Mouse (Mus musculus) testis, postnatal 10 days (tissue): ENCODE results near the gene T2.
"Not testable (repeated sequence)": the region's sequence is repeated elsewhere in the genome, so short reads cannot be mapped to it uniquely, and the experiment has no call there.

Experiments used
- DNase-seq: peaks from one replicate; pipeline ENCODE4 v3.0.0; 2021; ENCODE audit warnings: low spot score

Gene T2

DNA sequence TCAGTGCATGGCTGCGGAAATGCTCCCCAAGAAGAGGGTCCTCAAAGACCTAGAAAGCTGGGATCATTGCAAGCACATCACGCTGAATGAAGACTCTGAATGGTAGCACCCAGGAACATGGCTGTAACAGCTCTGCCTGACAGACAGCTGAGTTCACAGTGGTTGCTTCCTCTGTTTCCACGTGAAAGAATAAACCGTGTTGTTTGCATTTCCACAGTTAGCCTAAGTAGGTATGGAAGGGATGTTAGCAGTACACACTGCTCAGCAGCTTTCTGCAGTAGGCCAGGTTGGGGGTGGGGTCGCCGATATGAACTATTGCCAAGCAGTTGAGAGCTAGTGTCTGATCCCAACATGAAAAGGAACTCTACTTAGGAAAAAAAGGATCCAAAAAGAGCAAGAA, at the start of gene T2:
Gene T2 (plus strand): TSS at position 301 of the 400 bp plus-strand sequence.
- no peak for DNase-seq

DNA sequence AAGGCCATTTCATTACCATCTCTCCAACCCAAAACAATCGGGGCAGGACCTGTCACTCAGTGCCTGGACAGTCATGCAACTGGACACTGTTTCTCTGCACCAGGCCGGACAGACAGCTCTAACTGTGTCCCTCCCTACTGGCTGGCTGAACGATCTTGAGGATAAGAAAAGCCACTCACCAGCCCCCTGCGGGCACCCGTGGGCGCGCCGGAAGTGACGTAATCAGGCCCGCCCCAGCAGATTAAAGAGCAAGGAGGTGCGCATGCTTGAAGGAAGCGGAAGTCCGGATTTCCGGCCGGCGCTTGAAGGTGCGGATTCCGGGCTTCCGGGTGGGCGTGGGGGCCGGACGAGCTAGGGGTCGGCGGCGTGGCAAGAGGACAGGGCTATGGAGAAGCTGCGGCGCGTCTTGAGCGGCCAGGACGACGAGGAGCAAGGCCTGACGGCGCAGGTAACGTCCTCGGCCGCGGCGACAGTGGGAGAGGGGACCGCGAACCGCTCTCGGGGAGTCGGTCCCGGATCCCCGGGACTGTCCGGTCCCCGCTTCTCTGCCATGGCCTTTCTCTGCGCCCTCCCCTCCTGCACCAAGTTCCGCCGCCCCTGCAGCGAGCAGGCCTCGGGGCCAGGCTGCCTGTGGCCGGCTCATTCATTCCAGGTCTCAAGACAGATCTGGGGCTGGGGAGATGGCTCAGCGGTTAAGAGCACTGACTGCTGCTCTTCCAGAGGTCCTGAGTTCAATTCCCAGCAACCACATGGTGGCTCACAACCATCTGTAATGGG, 44.8 kb upstream of the T2 start, which contains the start of gene Sft2d1:
Gene Sft2d1 (plus strand): TSS at position 265 of the 777 bp plus-strand sequence.
- peak; percentile 96 for DNase-seq

GRCm38 (mm10) chr17:8311751-8312150, 44.0 kb upstream of the T2 start:
- DNase-seq, result no peak

- no peak for DNase-seq
Measured at GRCm38 (mm10) chr17:8313976-8314375, 41.8 kb upstream of the T2 start.

- DNase-seq, result no peak
Measured at GRCm38 (mm10) chr17:8316251-8316650, 39.5 kb upstream of the T2 start.

- DNase-seq, result not testable (repeated sequence)
Measured at GRCm38 (mm10) chr17:8326877-8327276, 28.9 kb upstream of the T2 start.

GRCm38 (mm10) chr17:8328511-8329174, 27.1 kb upstream of the T2 start:
- DNase-seq, result no peak

DNA sequence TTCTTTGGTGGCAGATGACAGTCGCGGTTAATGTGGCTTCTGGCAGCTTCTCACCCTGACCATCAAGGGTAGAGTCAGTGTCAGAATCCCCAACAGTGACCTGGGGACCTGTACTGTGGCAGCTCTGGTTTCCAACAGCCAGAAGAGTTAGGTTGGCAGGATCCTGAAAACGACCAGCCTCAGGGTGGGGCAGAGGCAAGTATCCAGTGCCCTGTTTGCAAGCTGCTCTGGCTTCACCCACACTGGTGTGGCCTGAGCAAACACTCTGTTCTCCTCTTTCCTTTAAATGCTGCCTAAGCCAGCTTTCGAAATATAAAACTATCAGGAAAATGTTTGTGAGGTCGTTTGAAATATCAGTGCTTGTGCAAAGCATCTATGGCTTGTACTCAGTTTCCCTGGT, 25.2 kb upstream of the T2 start:
- DNase-seq, result no peak

DNA sequence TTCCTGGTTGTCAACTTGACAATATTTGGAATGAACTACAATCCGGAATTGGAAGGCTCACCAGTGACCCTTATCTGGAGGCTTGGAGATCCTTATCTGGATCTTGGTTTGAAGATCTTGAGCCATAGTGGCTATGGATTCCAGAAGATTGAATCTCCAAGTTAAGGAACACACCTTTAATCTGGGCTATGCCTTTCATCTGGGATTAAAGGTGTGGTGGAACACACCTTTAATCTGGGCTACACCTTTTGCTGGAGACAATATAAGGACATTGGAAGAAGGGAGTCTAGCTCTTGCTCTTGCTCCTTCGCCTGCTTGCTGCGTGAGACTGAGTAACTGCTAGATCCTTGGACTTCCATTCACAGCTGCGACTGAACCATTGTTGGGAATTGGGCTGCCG, 18.6 kb upstream of the T2 start, which contains the start of gene Prr18:
Gene Prr18 (plus strand): TSS at position 301 of the 400 bp plus-strand sequence.
- not testable (repeated sequence) for DNase-seq

DNA sequence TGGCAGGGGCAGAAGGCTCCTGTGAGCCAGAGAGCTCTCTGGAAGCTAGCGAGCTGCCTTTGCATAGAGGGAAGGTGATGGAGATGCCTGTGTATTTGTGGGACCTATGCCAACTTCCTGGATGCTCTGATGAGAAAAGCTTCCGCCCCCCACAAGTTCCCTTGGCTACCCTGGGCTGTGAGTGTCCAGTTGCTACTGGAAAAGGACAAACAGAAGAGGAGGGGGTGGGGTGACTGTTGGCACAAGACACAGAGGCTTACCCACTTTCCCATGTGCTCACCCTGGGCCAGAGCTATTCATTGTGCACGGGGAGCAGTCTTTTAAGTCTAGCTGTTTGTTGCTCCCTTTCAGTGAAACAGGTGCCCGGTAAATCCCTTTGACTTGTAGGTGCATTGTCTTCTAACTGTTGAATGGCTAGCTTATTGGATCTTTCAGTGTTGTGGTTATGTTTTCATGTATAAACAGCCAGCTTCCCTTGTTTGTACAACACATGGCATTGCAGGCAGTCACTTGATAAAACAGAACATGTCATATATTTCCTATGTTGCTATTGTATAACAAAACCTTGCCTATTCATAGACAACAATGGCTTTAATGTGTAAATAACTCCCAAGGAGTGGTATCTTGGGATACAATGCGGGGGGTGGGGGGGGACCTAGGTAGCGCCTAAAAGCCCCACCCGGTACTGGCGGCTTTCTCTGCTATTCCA, 16.0 kb upstream of the T2 start:
- no peak for DNase-seq

DNA sequence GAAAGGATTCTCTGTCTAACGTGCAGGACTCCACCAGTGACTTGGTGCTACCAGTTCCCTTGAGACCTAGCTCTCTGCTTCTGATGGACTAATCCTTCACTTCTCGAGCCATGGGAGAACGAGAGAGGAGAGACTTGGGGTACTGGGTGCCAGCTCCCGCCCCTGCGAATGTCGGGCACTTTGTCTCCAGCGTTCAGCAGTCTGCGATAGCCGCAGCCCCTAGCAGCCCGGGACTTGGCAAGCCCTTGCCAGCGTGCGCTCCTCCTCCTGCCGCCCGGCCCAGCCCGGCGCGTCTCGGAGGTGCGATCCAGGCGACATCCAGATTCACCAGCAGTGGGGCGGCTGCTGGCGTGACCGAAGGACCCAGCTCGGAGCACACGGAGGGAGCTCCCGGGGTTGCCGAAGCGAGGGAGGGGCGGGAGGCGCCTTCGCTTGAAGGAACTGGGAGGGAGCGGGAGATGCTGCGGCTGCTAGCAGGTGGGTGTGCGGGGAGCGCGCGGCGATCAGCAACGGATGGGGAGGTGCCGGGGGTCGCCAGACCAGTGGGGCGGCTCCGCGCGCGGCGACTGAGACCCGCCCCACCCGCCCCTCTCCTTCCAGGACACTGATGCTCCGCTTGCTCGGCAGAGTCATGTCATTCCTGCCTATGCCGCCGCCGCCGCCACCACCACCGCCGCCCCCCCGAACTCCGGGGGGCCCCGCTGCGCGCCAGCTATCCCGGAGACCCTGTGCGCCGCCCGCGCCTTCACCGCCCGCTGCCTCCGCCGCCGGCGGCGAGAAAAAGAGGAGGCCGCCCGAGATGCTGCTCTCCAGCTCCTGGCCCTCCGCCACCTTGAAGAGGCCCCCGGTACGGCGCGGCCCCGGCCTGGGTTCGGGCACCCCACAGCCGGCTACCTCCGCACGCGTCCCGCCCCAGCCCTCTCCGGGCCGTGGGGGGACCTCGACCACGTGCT, 15.1 kb upstream of the T2 start:
- peak; percentile 54 for DNase-seq

- no peak for DNase-seq
Measured at GRCm38 (mm10) chr17:8341360-8341963, 14.3 kb upstream of the T2 start.

DNA sequence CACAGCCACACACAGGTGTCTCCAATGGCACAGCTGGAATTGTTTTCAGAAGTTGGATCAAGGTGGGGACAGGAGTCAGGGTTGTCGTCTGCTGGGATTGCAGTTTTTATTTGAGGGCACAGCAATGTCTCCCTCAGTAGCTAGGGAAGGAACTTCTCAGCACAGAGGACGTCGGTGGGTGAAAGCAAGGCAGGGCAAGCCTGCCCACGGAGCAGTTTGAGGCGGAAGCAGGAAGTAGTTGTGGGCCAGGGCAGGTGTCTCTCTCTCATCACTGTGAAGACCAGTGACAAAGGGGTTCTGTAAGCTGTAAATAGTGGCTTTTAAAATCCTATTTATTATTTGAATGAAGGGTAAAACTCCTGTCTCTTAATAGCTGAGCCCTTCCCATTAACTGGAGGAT, 13.1 kb upstream of the T2 start:
- no peak for DNase-seq

GRCm38 (mm10) chr17:8343416-8343815, 12.4 kb upstream of the T2 start:
- no peak for DNase-seq

- DNase-seq, result no peak
Measured at GRCm38 (mm10) chr17:8347765-8348285, 8.0 kb upstream of the T2 start.

- DNase-seq, result no peak
Measured at GRCm38 (mm10) chr17:8348941-8349340, 6.9 kb upstream of the T2 start.

- no peak for DNase-seq
Measured at GRCm38 (mm10) chr17:8351088-8351487, 4.7 kb upstream of the T2 start.

DNA sequence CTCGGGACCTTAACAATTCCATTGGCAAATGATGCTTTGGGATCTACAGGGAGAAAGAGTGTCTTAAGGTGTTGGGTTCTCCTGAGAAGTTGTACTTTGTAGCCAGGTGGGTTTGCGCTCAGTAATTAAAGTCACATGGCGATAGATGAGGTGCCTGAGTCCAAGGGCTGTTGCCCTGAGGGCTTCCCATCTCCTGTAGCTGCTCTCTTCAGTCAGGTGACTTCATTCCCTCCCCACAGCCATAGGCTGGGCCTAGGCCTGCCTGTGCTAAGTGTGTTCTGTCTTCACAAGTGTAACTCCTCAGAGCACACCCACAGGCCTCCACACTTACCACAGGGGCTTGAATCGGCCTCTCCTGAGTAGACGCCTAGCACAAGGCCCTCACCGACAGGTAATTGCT, 1.7 kb downstream of the T2 start:
- DNase-seq, result no peak

DNA sequence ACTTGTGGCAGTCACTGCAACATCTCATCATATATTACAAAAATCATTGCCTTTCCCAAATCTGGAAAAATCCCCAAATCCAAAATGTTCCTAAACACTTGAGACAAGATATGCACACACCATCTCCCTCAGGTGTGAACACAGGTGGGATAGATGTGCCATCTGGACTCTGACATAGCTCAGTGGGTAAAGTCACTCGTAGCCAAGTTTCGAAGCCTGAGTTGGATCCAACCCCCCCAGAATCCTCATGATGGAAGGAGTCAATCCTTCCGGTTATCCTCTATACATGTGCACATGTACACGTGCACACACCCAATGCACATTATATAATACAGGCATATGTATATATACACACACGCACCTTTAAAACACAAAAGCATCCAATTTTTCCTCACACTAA, 5.1 kb downstream of the T2 start:
- DNase-seq, result no peak

GRCm38 (mm10) chr17:8361281-8362103, 5.7 kb downstream of the T2 start:
- DNase-seq, result no peak
